Mouse (Mus musculus) forebrain, embryonic 15.5 days (tissue): ENCODE measurements around the gene Clec16a. TPM values are rescaled to one million over a fixed set of nuclear protein-coding genes. Genes with fewer than 3 reads are reported as not detected.

ENCODE experiments used
- ATAC-seq: fragments of 200-750 bp; cut with Nextera tagmentation; replicated peaks from 2 replicates; pipeline ENCODE4 v1.8.0; 2017; ENCODE audit warnings: mild to moderate bottlenecking, moderate TSS enrichment, moderate library complexity
- H3K27ac ChIP-seq: fragments of 300-500 bp; sonication (generic); replicated peaks from 2 replicates; pipeline ENCODE4 v1.5.1; 2015; ENCODE audit warnings: mild to moderate bottlenecking, inconsistent platforms
- H3K27me3 ChIP-seq: fragments of 300-500 bp; sonication (generic); 2 replicates; pipeline ENCODE4 v1.6.1; 2015; ENCODE audit warnings: inconsistent platforms
- H3K36me3 ChIP-seq: fragments of 300-500 bp; sonication (generic); 2 replicates; pipeline ENCODE4 v1.6.1; 2015; ENCODE audit warnings: mild to moderate bottlenecking, inconsistent platforms
- H3K4me1 ChIP-seq: fragments of 300-500 bp; sonication (generic); 2 replicates; pipeline ENCODE4 v1.6.1; 2015; ENCODE audit warnings: inconsistent platforms
- H3K4me2 ChIP-seq: fragments of 300-500 bp; sonication (generic); replicated peaks from 2 replicates; pipeline ENCODE4 v1.6.1; 2015; ENCODE audit warnings: mild to moderate bottlenecking, inconsistent platforms
- H3K4me3 ChIP-seq: fragments of 300-500 bp; sonication (generic); 2 replicates; pipeline ENCODE4 v1.5.1; 2015; ENCODE audit warnings: mild to moderate bottlenecking, inconsistent platforms
- H3K9ac ChIP-seq: fragments of 300-500 bp; sonication (generic); replicated peaks from 2 replicates; pipeline ENCODE4 v1.6.1; 2015; ENCODE audit warnings: mild to moderate bottlenecking, inconsistent platforms
- H3K9me3 ChIP-seq: fragments of 300-500 bp; sonication (generic); 2 replicates; pipeline ENCODE4 v1.6.1; 2016; ENCODE audit warnings: inconsistent platforms
- WGBS: fragments of 180-500 bp; shearing (Covaris S2); methylation state at CpG from one replicate; pipeline ENCODE4 v1.1.7; 2015; ENCODE audit warnings: mixed read lengths; 5-methylcytosine and 5-hydroxymethylcytosine counted together
- polyA plus RNA-seq: library from polyadenylated mRNA; unstranded; fragments of >200 nt; fragmentation: Nextera tagmentation; extraction: Ambion mirVana; gene quantifications from 2 replicates; pipeline ENCODE4 v1.2.1, GENCODE M21; 2015

Gene Clec16a
- polyA plus RNA-seq, 1 experiment from 2014 or later = 77.1 TPM

- no peaks in the 10 kb centered on the region for H3K27me3 ChIP-seq
- H3K9me3 ChIP-seq = no peaks in the 10 kb centered on the region
- H3K4me3 ChIP-seq = no peak overlapping the region
- no peaks in the 10 kb centered on the region for H3K36me3 ChIP-seq
- no peak overlapping the region for H3K27ac ChIP-seq
- no peak overlapping the region for H3K9ac ChIP-seq
- H3K4me1 ChIP-seq = peaks cover 4% of the 10 kb centered on the region; the same call in 1 of the 2 replicates
- WGBS = 72% methylated on average over 6 of the region's 6 CpGs
- no peak for ATAC-seq
- H3K4me2 ChIP-seq = no peak overlapping the region
Observed at GRCm38 (mm10) chr16:10697861-10698659, 152.9 kb downstream of the Clec16a start.

GRCm38 (mm10) chr16:10699316-10699715, 154.2 kb downstream of the Clec16a start:
- Histone ChIP-seq H3K9me3 (no peaks in the 10 kb centered on the region), H3K4me3 (no peak overlapping the region), H3K27me3 (no peaks in the 10 kb centered on the region), H3K27ac (no peak overlapping the region), H3K36me3 (no peaks in the 10 kb centered on the region), H3K4me2 (no peak overlapping the region), H3K4me1 (peaks cover 3% of the 10 kb centered on the region; the same call in 1 of the 2 replicates), H3K9ac (no peak overlapping the region)
- ATAC-seq = no peak
- WGBS = 83% methylated on average over 3 of the region's 3 CpGs

- Histone ChIP-seq H3K9ac (no peak overlapping the region), H3K36me3 (no peaks in the 10 kb centered on the region), H3K9me3 (no peaks in the 10 kb centered on the region), H3K27me3 (no peaks in the 10 kb centered on the region), H3K27ac (no peak overlapping the region), H3K4me1 (no peaks in the 10 kb centered on the region), H3K4me3 (no peak overlapping the region), H3K4me2 (no peak overlapping the region)
- no peak for ATAC-seq
- WGBS = 27% methylated on average over 2 of the region's 2 CpGs
Observed at GRCm38 (mm10) chr16:10700160-10700559, 155.0 kb downstream of the Clec16a start.

- no peaks in the 10 kb centered on the region for H3K27me3 ChIP-seq
- no peak for ATAC-seq
- 87% methylated on average over 2 of the region's 2 CpGs for WGBS
- no peaks in the 10 kb centered on the region for H3K9me3 ChIP-seq
- H3K9ac ChIP-seq = no peak overlapping the region
- no peak overlapping the region for H3K4me3 ChIP-seq
- H3K36me3 ChIP-seq = no peaks in the 10 kb centered on the region
- H3K4me1 ChIP-seq = no peaks in the 10 kb centered on the region
- H3K4me2 ChIP-seq = no peak overlapping the region
- H3K27ac ChIP-seq = no peak overlapping the region
Observed at GRCm38 (mm10) chr16:10702399-10702798, 157.3 kb downstream of the Clec16a start.

- no peaks in the 10 kb centered on the region for H3K9me3 ChIP-seq
- no peak overlapping the region for H3K27ac ChIP-seq
- H3K27me3 ChIP-seq = no peaks in the 10 kb centered on the region
- H3K9ac ChIP-seq = no peak overlapping the region
- 68% methylated on average over 4 of the region's 4 CpGs for whole genome bisulfite sequencing
- no peak overlapping the region for H3K4me3 ChIP-seq
- H3K4me1 ChIP-seq = no peaks in the 10 kb centered on the region
- no peaks in the 10 kb centered on the region for H3K36me3 ChIP-seq
- ATAC-seq = no peak
- H3K4me2 ChIP-seq = no peak overlapping the region
Observed at GRCm38 (mm10) chr16:10703932-10704331, 158.8 kb downstream of the Clec16a start.

- Histone ChIP-seq H3K36me3 (no peaks in the 10 kb centered on the region), H3K27me3 (no peaks in the 10 kb centered on the region), H3K4me1 (no peaks in the 10 kb centered on the region), H3K4me2 (no peak overlapping the region), H3K27ac (no peak overlapping the region), H3K4me3 (no peak overlapping the region), H3K9ac (no peak overlapping the region), H3K9me3 (no peaks in the 10 kb centered on the region)
- WGBS = 76% methylated on average over 1 of the region's 1 CpGs
- ATAC-seq = no peak
Observed at GRCm38 (mm10) chr16:10705396-10705795, 160.3 kb downstream of the Clec16a start.

GRCm38 (mm10) chr16:10711524-10711923, 166.4 kb downstream of the Clec16a start:
- no peak overlapping the region for H3K4me2 ChIP-seq
- no peak for ATAC-seq
- H3K4me3 ChIP-seq = no peak overlapping the region
- H3K27ac ChIP-seq = no peak overlapping the region
- no peaks in the 10 kb centered on the region for H3K36me3 ChIP-seq
- no peaks in the 10 kb centered on the region for H3K27me3 ChIP-seq
- no peaks in the 10 kb centered on the region for H3K4me1 ChIP-seq
- 77% methylated on average over 1 of the region's 1 CpGs for WGBS
- no peaks in the 10 kb centered on the region for H3K9me3 ChIP-seq
- H3K9ac ChIP-seq = no peak overlapping the region

GRCm38 (mm10) chr16:10713041-10713440, 167.9 kb downstream of the Clec16a start:
- H3K4me1 ChIP-seq = no peaks in the 10 kb centered on the region
- no peak overlapping the region for H3K9ac ChIP-seq
- no peaks in the 10 kb centered on the region for H3K36me3 ChIP-seq
- no peak overlapping the region for H3K27ac ChIP-seq
- H3K27me3 ChIP-seq = no peaks in the 10 kb centered on the region
- no peaks in the 10 kb centered on the region for H3K9me3 ChIP-seq
- H3K4me2 ChIP-seq = no peak overlapping the region
- WGBS = 64% methylated on average over 2 of the region's 2 CpGs
- H3K4me3 ChIP-seq = no peak overlapping the region
- no peak for ATAC-seq

- no peak for ATAC-seq
- Histone ChIP-seq H3K27me3 (no peaks in the 10 kb centered on the region), H3K9me3 (no peaks in the 10 kb centered on the region), H3K36me3 (no peaks in the 10 kb centered on the region), H3K4me1 (no peaks in the 10 kb centered on the region), H3K9ac (no peak overlapping the region), H3K4me3 (no peak overlapping the region), H3K27ac (no peak overlapping the region), H3K4me2 (no peak overlapping the region)
- WGBS = 62% methylated on average over 7 of the region's 7 CpGs
Observed at GRCm38 (mm10) chr16:10713441-10714239, 168.5 kb downstream of the Clec16a start.

GRCm38 (mm10) chr16:10715211-10715610, 170.1 kb downstream of the Clec16a start:
- H3K27me3 ChIP-seq = no peaks in the 10 kb centered on the region
- WGBS = 83% methylated on average over 5 of the region's 5 CpGs
- no peaks in the 10 kb centered on the region for H3K9me3 ChIP-seq

GRCm38 (mm10) chr16:10715632-10716031, 170.5 kb downstream of the Clec16a start:
- H3K4me2 ChIP-seq = no peak overlapping the region
- no peak overlapping the region for H3K27ac ChIP-seq
- no peaks in the 10 kb centered on the region for H3K9me3 ChIP-seq
- H3K4me3 ChIP-seq = no peak overlapping the region
- WGBS = 77% methylated on average over 2 of the region's 2 CpGs
- no peaks in the 10 kb centered on the region for H3K36me3 ChIP-seq
- H3K27me3 ChIP-seq = no peaks in the 10 kb centered on the region
- H3K9ac ChIP-seq = no peak overlapping the region
- no peaks in the 10 kb centered on the region for H3K4me1 ChIP-seq
- no peak for ATAC-seq

More at GRCm38 (mm10) chr16:10715211-10715610, 170.1 kb downstream of the Clec16a start:
- H3K4me3 ChIP-seq = no peak overlapping the region
- H3K9ac ChIP-seq = no peak overlapping the region
- no peaks in the 10 kb centered on the region for H3K4me1 ChIP-seq
- no peaks in the 10 kb centered on the region for H3K36me3 ChIP-seq
- no peak for ATAC-seq
- H3K4me2 ChIP-seq = no peak overlapping the region
- no peak overlapping the region for H3K27ac ChIP-seq

- H3K4me1 ChIP-seq = no peaks in the 10 kb centered on the region
- no peak for ATAC-seq
- no peak overlapping the region for H3K4me3 ChIP-seq
- no peak overlapping the region for H3K4me2 ChIP-seq
- 52% methylated on average over 2 of the region's 2 CpGs for WGBS
- no peaks in the 10 kb centered on the region for H3K9me3 ChIP-seq
- no peaks in the 10 kb centered on the region for H3K36me3 ChIP-seq
- no peak overlapping the region for H3K27ac ChIP-seq
- H3K9ac ChIP-seq = no peak overlapping the region
- no peaks in the 10 kb centered on the region for H3K27me3 ChIP-seq
Observed at GRCm38 (mm10) chr16:10716696-10717095, 171.6 kb downstream of the Clec16a start.
